Mouse (Mus musculus): ENCODE measurements at regions not wholly inside any gene's neighbourhood (a gene's known extent, or its start where the extent isn't known, plus 50 kb on each side); places are given as distances from the start of the nearest gene placed in this dataset.

DNA sequence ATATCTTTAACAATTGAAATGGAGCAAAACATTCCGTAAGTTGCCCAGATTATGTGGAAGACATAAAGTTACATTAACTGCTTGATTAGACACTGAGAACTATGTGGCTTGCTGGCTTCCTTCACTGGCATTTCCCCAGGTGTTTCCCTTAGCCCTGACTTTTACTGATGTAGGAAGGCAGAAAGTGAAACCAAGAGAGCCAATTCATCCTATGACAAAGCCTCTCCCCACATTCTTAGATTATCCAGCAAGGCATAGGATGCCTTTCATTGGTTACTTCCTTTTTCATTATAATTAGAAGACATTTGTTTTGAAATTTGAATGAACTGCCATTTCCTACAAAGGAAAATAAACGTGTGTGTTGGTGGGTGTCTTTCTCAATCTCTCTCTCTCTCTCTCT is 72.1 kb downstream of the Cdc42ep3 start:
- no peak for DNase-seq (ENCODE audit: low spot score in 2 of 2)

DNA sequence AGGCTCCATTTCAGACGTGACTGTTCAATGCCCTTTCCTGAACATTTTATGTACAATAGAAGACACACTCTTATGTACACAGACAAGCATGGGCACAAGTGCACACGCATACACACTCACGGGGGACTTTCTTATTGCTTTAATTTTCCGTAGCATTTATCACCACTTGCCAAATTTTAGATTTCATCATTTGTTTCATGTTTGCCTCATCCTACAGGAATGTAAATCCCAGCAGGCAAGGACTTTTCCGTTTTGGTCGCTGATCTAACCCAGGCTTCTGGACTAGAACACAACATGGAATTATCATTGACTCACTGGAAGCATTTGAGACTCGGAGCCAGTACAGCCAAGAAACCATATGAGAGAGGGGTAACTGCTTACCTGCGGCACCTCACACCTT is 81.3 kb downstream of the Cdc42ep3 start:
- DNase-seq (ENCODE audit: low spot score in 2 of 2): no peak

DNA sequence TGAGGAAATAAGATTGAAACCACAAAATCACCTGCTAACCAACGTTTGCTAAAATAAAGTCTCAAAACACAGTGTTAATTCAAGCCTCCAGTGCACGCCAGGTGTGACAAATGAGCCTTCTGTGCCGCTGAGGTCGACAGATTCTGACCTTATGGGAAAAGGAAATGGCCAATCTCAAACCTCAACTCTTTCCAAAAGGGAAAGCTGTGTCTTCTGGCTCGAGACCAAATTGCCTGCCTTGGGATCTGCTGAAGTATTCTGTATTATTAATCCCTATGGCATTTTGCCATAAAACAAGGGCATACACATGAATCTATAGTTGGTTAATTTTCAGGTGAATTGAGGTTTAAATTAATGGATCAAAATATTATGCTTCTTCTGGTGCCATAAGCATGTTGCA is 95.2 kb downstream of the Cdc42ep3 start:
- no peak for DNase-seq (ENCODE audit: low spot score in 2 of 2)

DNA sequence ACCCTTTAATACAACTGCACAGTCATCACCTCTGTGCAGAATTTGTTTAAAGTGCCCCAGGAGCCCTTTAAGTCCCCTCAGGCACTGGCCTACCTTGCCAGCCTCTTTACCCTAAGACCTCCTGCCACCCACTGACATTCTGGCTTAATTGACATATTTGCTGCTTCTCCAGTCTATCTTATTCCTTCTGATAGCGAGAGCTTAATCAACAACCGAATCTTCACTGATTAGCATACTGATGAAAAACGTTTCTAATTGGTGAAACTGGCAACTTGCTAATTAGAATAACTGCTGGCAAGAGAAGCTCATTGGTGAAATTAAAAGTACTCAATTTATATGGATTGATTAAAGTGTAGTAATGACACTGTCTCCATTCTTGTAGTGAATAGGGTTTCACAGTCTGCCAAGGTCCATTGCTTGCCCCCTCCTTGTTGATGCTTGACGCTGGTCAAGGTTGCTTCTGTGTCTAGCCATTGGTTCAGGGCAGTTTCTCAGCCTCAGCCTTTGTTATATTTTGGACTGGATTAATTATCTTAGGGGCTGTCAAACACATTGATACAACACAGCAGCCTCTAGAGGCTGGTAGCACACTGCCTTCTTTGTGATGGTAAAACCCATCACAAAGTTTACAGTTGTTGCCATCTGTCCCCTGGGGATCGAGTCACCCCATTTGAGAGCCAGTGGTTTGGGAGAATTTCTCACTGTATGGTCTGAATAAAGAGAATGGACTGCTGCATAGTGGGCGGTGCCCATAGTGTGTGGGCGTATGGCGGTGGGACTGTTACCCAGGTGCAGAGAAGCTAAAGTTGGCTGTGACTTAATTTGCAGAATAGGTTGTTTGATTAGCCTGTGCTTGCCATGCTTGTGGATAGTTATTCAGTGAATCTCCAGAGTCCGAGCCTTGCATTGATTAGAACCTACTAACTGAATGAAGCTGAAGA is 107.7 kb downstream of the Cdc42ep3 start:
- DNase-seq (ENCODE audit: low spot score in 2 of 2): no peak

DNA sequence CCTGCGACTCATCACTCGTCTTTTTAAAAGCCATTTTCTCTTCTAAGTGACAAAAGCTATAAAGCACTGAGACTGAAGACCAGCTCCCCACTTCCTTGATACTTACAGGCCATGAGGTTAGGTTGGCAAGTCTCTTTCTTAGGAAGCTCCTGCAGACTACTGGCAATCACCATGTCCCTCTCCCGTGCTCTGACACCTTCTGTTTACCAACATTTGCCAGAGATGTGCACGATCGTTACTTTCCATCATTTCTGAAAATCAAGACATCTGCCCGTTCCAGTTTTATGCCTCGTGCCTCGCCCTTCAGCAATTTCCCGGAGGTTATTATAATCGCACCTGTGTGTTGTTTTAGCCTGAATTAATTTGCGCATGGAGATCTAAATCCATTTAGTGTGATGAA is 110.8 kb downstream of the Cdc42ep3 start:
- DNase-seq (ENCODE audit: low spot score in 2 of 2): no peak

DNA sequence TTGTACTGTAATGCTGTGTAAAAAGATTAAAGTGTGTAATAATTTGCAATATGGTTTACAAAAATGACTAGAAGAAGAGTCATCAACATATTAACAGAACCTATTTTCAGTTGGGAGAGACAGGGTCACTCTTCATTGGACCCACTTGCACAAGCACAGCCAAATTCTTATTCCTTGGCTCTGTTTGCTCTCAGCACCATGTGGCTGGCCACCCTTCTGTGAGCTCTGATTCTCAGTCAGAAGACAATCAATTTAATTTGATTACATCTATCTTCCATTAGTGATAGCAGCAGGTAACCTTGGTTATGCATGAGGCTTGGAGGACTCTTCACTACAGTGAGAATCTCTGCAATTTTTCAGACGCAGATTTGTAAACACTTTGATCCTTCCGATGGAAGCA is 111.5 kb downstream of the Cdc42ep3 start:
- no peak for DNase-seq (ENCODE audit: low spot score in 2 of 2)

DNA sequence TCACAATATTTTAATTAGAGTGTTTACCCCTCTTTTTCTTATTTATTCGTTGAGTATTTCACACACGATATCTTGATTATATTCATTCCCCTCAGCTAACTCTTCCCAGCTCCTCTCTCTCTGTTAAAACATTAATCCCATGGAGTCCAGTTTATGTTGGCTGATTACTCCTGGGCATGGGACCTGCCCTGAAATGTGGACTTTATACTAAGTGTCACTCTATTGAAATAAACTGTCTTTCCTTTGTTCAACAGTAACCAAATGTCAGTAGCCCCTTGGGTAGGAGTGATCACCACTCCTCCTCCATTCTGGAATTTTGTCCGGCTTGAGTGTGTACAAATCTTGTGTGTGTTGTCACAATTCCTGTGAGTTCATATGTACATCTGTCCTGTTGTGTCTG is 113.4 kb downstream of the Cdc42ep3 start:
- no peak for DNase-seq (ENCODE audit: low spot score in 2 of 2)

DNA sequence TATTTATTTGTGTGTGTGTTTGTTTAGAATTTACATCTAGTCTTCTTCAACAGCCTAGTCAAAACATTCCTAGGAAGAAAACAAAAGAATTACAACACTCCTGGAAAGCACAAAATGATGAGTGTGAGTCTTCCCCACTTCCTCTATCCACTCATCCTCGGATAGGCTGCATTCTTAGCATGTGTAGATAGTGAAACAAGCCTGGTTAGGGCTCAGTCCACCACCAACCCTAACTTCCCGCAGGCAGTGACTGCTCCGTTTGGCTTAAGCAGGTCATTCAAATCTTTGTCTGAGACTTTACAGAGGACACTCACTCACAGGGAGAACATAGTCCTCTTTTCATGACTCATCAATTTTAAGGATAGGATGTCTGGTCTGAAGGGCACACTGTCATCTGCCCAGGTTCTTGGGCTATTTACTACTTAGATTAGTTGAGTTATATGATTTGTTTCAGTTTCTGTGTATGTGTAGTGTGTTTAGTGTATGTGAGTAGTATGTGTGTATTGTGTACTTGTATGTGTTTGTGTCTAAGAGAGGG is 118.6 kb downstream of the Cdc42ep3 start:
- DNase-seq (ENCODE audit: low spot score in 2 of 2): no peak

DNA sequence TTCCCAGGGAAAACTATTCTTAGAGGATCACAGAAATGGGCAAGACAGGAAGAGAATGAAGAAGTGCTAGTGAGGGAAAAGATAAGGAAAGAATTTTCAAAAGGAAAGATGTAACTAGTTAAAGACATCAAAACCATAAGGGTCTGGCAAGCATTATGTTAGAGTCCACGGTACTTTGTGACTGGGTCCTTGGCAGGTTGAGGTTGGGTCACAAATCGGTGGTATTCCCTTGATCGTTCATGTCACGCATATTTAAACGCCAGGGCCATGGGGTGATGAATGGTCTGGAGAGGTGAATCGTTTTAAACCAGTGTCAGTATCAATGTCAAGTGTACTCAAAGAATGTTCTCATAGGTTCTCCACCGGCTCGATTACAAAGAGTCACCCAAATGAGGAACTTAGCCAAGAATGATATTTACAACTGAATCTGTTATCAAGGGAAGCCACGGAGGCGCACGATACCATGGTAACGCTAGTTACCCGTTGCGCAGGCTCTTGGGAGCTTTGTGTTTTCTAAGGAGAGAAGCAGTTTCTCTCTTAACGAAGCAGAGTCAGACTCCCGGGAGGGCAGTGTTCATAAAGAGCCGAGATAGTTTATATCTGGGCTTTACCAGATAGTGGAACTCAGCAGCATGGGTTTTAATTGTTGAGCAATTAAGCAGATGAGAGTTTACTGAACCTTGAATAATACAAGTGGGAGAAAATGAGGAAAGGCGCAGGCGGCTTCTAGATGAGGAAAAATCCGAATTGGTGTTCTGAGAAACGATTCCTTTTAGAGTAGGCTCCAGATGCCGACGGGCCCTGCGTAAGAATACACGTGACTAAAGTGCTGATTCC is 124.0 kb downstream of the Cdc42ep3 start:
- DNase-seq (ENCODE audit: low spot score in 2 of 2): peak; percentile 59 to 74

DNA sequence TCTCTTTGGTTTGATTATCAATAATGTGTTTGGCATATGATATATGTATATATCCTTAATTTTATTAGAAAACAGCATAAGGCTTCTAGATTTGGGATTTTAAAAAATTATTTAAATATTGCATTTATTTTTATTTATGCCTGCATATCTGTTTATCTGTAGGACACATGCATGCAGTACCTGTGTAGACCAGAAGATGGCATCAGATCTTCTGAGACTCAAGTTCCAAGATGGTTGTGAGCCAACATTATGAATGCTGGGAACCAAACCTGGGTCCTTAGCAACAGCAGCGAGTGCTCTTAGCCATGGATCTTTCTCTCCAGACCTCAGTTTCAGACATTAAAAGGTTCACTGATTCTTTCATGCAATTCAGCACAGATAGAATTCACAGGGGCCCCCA is 148.3 kb downstream of the Cdc42ep3 start:
- DNase-seq (ENCODE audit: low spot score in 2 of 2): no peak

DNA sequence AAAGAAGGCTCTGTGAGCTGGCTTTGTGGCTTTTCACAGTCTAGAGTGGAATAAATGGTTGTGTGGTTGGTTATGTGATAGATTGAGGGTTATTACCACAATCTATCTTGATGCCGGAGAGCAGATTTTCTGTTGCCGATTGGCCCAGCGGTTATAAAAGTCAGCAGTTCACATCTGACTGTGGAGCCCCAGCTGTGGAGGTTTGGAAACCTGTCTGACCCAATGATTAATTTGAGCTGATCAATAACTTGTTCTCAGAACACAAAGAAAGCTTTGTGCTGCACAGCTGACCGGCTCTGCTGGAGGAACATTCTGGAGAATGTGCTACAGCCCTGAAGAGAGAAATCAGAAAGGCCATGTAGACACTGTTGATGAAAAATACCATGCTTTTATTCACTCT is 148.8 kb downstream of the Cdc42ep3 start:
- no peak for DNase-seq (ENCODE audit: low spot score in 2 of 2)

DNA sequence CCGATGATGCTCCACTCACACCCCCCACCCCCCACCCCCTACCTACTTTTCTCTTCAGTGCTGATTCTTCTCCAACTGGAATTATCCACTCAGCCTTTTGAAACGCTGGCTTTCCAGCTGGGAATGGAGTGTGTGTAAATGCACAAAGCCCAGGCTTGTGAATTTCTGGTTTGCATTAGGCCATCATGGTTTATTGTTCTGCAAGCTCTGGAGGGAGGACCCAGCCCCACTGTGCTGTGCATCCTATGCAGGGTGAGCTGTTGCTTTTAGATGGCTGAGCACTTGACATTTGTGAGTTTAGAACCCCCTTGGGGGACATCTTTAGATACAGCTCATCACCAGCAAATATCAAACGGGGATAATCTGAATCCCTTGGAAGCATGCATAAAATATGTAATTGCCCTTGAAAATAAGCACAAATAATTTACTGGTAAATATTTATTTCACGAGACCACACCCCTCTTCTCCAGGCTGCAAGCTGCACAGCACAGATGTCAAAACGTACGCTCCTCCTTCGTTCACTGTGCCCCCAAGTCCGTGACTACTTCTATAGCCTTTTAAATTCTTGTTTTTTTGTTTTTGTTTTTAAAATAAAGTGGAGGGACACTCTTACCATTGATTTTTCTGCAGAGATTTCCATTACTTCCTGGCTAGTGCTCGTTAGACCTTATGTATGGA is 148.2 kb downstream of the Qpct start:
- DNase-seq (ENCODE audit: low spot score in 2 of 2): no peak

DNA sequence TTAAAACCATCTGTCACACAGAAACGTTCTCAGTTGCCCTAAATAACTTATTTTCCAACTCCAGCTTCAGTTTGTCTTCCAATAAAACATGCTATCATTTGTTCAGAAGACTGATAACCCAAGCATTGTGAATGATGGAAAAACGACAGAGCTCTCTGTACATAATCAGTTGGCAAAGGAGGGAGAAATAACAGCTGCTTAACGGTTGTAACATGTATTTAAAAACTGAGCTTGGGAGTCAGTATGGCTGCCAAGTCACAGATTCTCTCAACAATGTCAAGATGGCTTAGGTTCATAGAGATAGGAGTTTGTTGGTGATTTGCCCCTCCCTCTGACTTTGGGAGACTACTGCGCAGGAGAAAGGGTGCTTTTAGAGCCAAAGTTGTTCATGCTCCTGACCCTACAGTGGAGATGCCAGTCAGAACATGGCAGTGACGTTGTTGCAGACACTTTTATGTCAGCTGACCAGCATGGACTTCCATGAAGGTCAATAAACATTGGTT is 140.2 kb downstream of the Qpct start:
- no peak for DNase-seq (ENCODE audit: low spot score in 2 of 2)

DNA sequence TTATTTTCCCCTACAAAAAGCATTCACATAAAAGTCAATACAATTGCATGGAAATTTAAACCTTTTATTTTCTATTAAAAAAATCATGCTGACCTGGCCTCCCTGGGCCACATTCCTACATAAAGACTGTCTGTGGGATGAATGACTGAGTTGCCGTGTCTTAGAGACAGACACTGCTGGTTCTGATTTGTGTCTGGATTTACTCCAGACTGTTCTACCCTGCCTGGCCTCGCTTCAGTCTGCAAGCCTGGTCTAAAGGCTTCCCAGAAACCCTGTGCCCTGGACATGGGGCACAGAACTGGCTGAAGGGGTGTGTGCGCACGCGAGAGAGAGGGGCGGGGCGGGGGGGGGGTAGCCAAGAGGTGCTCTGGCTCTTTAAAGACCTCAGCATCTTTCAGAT is 136.6 kb downstream of the Qpct start:
- DNase-seq (ENCODE audit: low spot score in 2 of 2): no peak

DNA sequence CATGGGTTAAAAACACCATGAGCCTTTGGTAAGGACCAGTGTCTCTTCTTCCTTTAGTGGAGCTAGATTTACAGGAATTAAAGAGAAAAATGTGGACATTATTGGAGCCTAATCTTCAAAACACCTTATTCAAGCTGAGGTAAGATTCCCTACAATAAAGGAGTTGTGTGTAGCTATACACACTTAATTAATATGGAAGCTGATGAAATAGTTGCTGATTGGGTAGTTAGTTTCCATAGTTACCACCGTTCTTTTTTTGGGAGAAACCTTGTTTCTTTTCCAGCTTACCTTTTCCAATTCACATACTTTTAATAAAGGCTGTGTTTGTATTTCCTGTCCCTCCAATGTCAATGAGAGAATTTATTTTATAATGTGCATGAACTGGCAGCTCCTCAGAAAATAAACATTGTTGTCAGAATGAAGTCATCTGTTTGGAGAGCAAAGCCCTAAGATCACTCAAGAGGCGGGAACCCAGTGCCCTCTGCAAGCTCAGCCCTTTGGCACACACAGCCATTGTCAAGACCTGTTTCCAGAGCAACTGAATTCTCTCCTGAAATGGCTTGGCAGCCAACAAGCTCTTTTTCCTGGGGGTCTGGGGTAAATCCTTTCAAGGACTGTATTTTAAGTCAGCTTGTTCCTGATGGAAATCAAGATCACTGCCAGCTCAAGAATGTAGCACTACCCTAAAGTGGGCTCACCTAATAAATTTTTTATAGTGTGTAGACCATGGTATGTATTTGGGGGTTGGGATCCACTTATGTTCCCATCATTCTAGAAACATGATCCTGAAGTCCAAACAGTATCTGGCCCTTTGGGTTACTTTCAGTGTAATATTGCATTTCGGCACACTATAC is 128.8 kb downstream of the Qpct start:
- no peak for DNase-seq (ENCODE audit: low spot score in 2 of 2)

DNA sequence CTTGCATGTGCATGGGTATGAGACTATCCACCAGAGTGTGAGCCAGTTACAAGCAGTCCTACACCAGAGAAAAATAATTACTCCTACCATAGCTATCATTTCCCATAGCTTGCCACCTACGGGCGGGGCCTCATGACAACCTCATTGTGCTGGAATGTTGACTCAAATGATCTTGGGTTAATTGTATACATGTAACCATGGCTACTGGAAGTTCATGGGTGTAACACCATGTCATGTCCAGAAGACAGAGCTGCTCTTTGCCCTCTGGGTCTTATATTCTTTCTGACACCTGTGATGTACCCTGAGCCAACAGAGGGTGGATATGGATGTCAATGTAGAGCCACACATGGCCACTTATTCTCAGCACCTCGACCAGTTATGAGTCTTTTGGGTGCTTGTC is 125.6 kb downstream of the Qpct start:
- no peak for DNase-seq (ENCODE audit: low spot score in 2 of 2)

DNA sequence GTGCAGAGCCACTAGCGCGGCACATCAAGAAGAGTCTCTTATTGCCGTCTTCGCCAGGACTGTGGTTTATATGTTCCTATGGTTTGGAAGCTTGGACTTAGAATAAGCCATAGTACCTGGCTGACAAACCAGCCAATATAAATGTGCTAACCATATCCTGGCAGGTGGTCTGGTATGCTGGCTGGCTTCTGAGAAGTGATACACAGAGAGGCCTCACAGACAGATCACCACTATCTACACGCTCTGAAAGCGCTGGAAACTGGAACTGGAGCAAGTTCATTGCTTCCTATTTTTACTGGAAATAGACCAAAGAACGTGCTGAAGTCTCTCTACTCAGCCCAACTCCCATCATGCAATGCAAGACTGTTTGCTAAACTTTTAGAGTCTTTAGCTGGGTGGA is 124.7 kb downstream of the Qpct start:
- DNase-seq (ENCODE audit: low spot score in 2 of 2): no peak

DNA sequence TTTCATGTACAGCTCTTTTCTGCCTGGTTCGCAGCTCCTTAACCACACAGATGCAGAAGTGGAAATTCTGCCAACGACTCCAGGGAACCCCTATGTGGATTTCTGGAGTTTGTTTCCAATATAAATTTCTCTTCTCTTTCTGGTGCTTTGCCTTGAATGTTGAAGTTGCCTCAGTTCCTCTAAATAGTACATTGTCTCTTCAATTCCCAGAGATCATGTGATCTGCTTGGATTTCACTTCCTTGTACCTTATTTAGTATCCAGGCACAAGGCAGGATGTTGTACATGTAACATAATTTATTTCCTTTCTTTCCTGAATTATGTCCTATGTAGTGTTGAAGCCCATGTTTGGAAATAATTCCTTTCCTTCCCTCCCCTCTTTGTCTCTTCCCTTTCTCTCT is 123.7 kb downstream of the Qpct start:
- no peak for DNase-seq (ENCODE audit: low spot score in 2 of 2)

DNA sequence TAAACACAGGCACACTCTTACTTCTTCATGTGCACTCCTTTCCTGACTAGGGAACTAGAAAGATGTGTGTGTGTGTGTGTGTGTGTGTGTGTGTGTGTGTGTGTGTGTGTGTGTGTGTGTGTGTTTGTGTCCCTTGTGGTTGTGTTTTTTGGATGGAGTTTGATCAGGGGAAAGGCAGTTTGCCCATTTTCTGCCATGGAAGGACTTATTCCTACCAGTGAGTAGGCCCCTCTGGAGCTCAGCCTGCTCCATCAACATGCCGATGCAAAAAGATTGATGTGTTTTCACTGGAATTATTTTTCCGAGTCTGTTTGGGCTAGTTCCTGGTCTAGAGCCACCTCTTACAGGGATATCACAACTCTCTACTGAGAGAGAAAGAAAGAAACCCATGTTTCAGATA is 120.6 kb downstream of the Qpct start:
- DNase-seq (ENCODE audit: low spot score in 2 of 2): no peak

DNA sequence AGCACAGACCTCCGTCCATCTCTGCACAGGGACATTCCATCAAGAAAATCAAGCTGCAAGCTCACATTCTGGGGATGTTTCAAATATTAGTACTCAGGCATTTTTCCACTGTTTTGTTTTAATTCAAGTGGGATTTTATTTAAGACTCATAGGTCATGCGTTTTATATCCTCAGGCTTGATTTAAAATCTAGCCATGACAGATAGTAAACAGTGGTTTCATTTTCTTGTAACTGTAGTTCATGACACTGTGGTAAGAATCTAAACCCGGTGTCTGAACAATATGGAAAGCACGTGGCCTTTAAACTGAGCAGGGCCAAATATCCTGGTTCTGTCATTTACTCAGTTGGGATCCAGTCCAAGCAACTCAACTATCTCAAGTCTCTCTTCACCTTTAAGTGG is 119.0 kb downstream of the Qpct start:
- DNase-seq (ENCODE audit: low spot score in 2 of 2): no peak

DNA sequence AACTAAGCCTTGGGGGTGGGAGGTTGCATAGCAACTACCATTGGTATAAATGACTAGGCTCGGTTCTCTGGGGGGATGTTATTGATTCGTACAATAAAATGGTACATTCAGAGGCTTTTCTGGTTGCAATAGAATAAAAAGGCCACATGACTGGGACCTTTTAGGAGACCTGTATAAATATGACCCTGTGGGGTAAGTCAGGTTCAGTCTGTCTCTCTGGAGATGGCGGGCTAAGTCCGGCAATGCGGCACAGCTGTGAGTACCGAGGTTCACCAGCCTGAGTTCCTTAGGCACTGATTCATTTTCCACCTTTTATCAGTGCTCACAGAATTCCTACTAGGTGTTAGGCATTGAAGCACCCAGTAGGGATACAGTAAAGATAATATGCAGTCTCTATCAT is 115.5 kb downstream of the Qpct start:
- DNase-seq (ENCODE audit: low spot score in 2 of 2): no peak
